Mouse (Mus musculus) CH12.LX (cell line): ENCODE results near the gene Sowaha.
A peak's percentile ranks its signal among the peaks of the same experiment; 100 is the strongest.

ENCODE experiments used
- CTCF ChIP-seq, 2 experiments: IDR thresholded peaks in 1 of 2; conservative IDR thresholded peaks in 1 of 2; 2 replicates each; pipeline ENCODE4 v1.5.1; 2011 to 2012; ENCODE audit warnings: low read depth in 2 of 2, low read length in 2 of 2, improper control_type of control experiment in 1 of 2, inconsistent platforms in 1 of 2, mild to moderate bottlenecking in 1 of 2, moderate library complexity in 1 of 2
- EP300 ChIP-seq: IDR thresholded peaks from 2 replicates; pipeline ENCODE4 v1.6.1; 2011; ENCODE audit warnings: low read length, improper control_type of control experiment
- HCFC1 ChIP-seq: IDR thresholded peaks from 2 replicates; pipeline ENCODE4 v1.6.1; 2012; ENCODE audit warnings: low read depth, mild to moderate bottlenecking, inconsistent platforms, low read length, improper control_type of control experiment
- MAFK ChIP-seq: IDR thresholded peaks from 2 replicates; pipeline ENCODE4 v1.6.1; 2011; ENCODE audit warnings: low read length, improper control_type of control experiment; ENCODE audit not compliant: insufficient replicate concordance
- MAX ChIP-seq: IDR thresholded peaks from 2 replicates; pipeline ENCODE4 v1.6.1; 2011; ENCODE audit warnings: low read length, improper control_type of control experiment
- POLR2A ChIP-seq: IDR thresholded peaks from 2 replicates; pipeline ENCODE4 v1.6.1; 2011; ENCODE audit warnings: low read depth, mild to moderate bottlenecking, improper control_type of control experiment, low read length
- ZMIZ1 ChIP-seq: IDR thresholded peaks from 2 replicates; pipeline ENCODE4 v1.6.1; 2012; ENCODE audit warnings: low read depth, mild to moderate bottlenecking, inconsistent platforms, low read length, improper control_type of control experiment

- TF ChIP-seq CTCF (conservative IDR thresholded peaks at IDR 0.05 in 1 of 2, IDR thresholded peaks at IDR 0.05 in 1 of 2; ENCODE audit: low read depth in 2 of 2, low read length in 2 of 2) (peak in 1 of 2 experiments; percentile 10; a peak in 1 of 4 replicates), MAX (no peak), HCFC1 (no peak), EP300 (no peak), POLR2A (no peak), MAFK (no peak), ZMIZ1 (no peak)
These were observed 6.9 kb upstream of the Sowaha start for GRCm38 (mm10) chr11:53486822-53487594.
